Mouse (Mus musculus): ENCODE measurements at regions not wholly inside any gene's neighbourhood (a gene's known extent, or its start where the extent isn't known, plus 50 kb on each side); places are given as distances from the start of the nearest gene placed in this dataset.

DNA sequence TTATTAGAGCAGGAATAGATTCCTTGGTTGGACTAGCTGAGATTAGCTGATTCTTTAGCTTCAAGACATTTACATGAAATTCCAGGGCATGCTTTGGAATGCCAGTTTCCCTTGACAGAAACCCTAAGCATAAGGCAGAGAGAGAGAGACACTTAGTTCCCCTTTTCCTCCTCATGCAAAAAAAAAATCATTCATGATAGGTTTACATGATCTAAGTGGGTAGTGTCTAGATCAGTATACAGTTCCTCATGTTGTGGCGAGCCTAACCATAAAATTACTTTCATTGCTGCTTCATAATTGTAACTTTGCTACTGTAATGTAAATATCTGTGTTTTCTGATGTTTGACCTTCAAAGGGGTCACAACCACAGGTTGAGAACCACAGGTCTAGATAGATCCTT is 154.3 kb upstream of the Pkn2 start:
- no peak for TF ChIP-seq POLR2A (IDR thresholded peaks at IDR 0.05; ENCODE audit: low read depth, low read length)
- TF ChIP-seq CTCF (conservative IDR thresholded peaks at IDR 0.05; ENCODE audit: insufficient read depth, insufficient read length, low read depth, low read length): no peak

Data from kidney, adult 2 months (tissue).